Mouse (Mus musculus) CH12.LX (cell line): ENCODE measurements around the gene Tsen54. TPM values are rescaled to one million over a fixed set of nuclear protein-coding genes. Genes with fewer than 3 reads are reported as not detected.
"Not testable (repeated sequence)": the region's sequence is repeated elsewhere in the genome, so short reads cannot be mapped to it uniquely, and the experiment has no call there.

Experiments used
- DNase-seq: peaks from one replicate; pipeline ENCODE4 v3.0.0-alpha.2; 2013; ENCODE audit errors: extremely low read depth
- H3K27ac ChIP-seq: 2 replicates; pipeline ENCODE4 v1.5.1; 2012; ENCODE audit warnings: low read depth, mild to moderate bottlenecking, control low read depth, moderate library complexity; ENCODE audit not compliant: insufficient read depth
- H3K27me3 ChIP-seq: replicated peaks from 2 replicates; pipeline ENCODE3; 2012; ENCODE audit warnings: inconsistent platforms
- H3K36me3 ChIP-seq, 2 experiments: replicated peaks in 1 of 2; 2 replicates each; pipeline versions ENCODE3 to v1.6.1; 2012; ENCODE audit warnings: inconsistent platforms in 1 of 2, low read length in 1 of 2, mild to moderate bottlenecking in 1 of 2, mixed read lengths in 1 of 2, moderate library complexity in 1 of 2; ENCODE audit not compliant: control insufficient read depth in 1 of 2, insufficient read depth in 1 of 2
- H3K4me1 ChIP-seq, 2 experiments: 2 replicates each; pipeline ENCODE4 v1.6.1; 2012; ENCODE audit warnings: inconsistent platforms in 1 of 2, moderate library complexity in 1 of 2; ENCODE audit not compliant: insufficient read depth in 2 of 2, control insufficient read depth in 1 of 2
- H3K4me2 ChIP-seq: 2 replicates; pipeline ENCODE4 v1.6.1; 2012; ENCODE audit warnings: low read depth, mild to moderate bottlenecking, control low read depth; ENCODE audit not compliant: poor library complexity, insufficient read depth, severe bottlenecking
- H3K4me3 ChIP-seq, 3 experiments: fragments of 150-350 bp in 1 of 3; sonication (generic) in 1 of 3; replicated peaks in 1 of 3; 2 replicates each; pipeline versions ENCODE3 to v1.5.1; 2011 to 2012; ENCODE audit warnings: low read depth in 2 of 3, low read length in 2 of 3, mild to moderate bottlenecking in 2 of 3, moderate library complexity in 2 of 3, control low read depth in 1 of 3, improper control_type of control experiment in 1 of 3, inconsistent platforms in 1 of 3, mixed read lengths in 1 of 3; ENCODE audit not compliant: poor library complexity in 1 of 3
- H3K79me2 ChIP-seq: replicated peaks from 2 replicates; pipeline ENCODE4 v1.6.1; 2012; ENCODE audit warnings: mild to moderate bottlenecking, moderate library complexity; ENCODE audit not compliant: control insufficient read depth, poor library complexity, insufficient read depth, severe bottlenecking; ENCODE audit errors: extremely low read depth
- H3K9ac ChIP-seq: 2 replicates; pipeline ENCODE4 v1.6.1; 2012; ENCODE audit warnings: low read depth, mild to moderate bottlenecking, control low read depth, moderate library complexity; ENCODE audit not compliant: insufficient read depth
- H3K9me3 ChIP-seq: replicated peaks from 2 replicates; pipeline ENCODE3; 2012; ENCODE audit warnings: low read length, inconsistent platforms, mixed read lengths
- CTCF ChIP-seq, 2 experiments: IDR thresholded peaks in 1 of 2; conservative IDR thresholded peaks in 1 of 2; 2 replicates each; pipeline ENCODE4 v1.5.1; 2011 to 2012; ENCODE audit warnings: low read depth in 2 of 2, low read length in 2 of 2, improper control_type of control experiment in 1 of 2, inconsistent platforms in 1 of 2, mild to moderate bottlenecking in 1 of 2, moderate library complexity in 1 of 2
- E2F4 ChIP-seq: IDR thresholded peaks from 2 replicates; pipeline ENCODE4 v1.6.1; 2011; ENCODE audit warnings: low read depth, low read length, improper control_type of control experiment; ENCODE audit not compliant: insufficient replicate concordance
- MAX ChIP-seq: IDR thresholded peaks from 2 replicates; pipeline ENCODE4 v1.6.1; 2011; ENCODE audit warnings: low read length, improper control_type of control experiment
- NRF1 ChIP-seq: IDR thresholded peaks from 2 replicates; pipeline ENCODE4 v1.6.1; 2014; ENCODE audit warnings: low read depth, mild to moderate bottlenecking, inconsistent platforms, low read length, improper control_type of control experiment, moderate library complexity
- PAX5 ChIP-seq: IDR thresholded peaks from 2 replicates; pipeline ENCODE4 v1.6.1; 2012; ENCODE audit warnings: low read length, inconsistent platforms, mixed read lengths
- POLR2A ChIP-seq: IDR thresholded peaks from 2 replicates; pipeline ENCODE4 v1.6.1; 2011; ENCODE audit warnings: low read depth, mild to moderate bottlenecking, improper control_type of control experiment, low read length
- RCOR1 ChIP-seq: conservative IDR thresholded peaks from 2 replicates; pipeline ENCODE4 v1.6.1; 2012; ENCODE audit warnings: low read depth, mild to moderate bottlenecking, inconsistent platforms, low read length, improper control_type of control experiment
- SMC3 ChIP-seq: IDR thresholded peaks from 2 replicates; pipeline ENCODE4 v1.6.1; 2011; ENCODE audit warnings: low read depth, low read length, improper control_type of control experiment
- UBTF ChIP-seq: IDR thresholded peaks from 2 replicates; pipeline ENCODE4 v1.6.1; 2012; ENCODE audit warnings: low read depth, mild to moderate bottlenecking, inconsistent platforms, low read length, improper control_type of control experiment, moderate library complexity
- USF2 ChIP-seq: conservative IDR thresholded peaks from 2 replicates; pipeline ENCODE4 v1.6.1; 2011; ENCODE audit warnings: low read depth, low read length, improper control_type of control experiment
- dilution Hi-C: fragments of 300-500 bp; cut with MboI; formaldehyde crosslinking; loops from 2 replicates; pipeline ENCODE4 v1.14.3; 2020; ENCODE audit warnings: low sequenced_read_pairs; ENCODE audit not compliant: extremely low pct_unique_long_range_greater_than_20kb, extremely low pct_ligation_motif_present
- in situ Hi-C: fragments of 300-500 bp; cut with MboI; formaldehyde crosslinking; loops from 3 replicates; pipeline ENCODE4 v1.14.3; 2019; ENCODE audit warnings: low sequenced_read_pairs, low pct_ligation_motif_present, low pct_unique_long_range_greater_than_20kb, mixed read lengths
- polyA plus RNA-seq: library from polyadenylated mRNA; unstranded; fragments of >175 nt; gene quantifications from 2 replicates; pipeline ENCODE4 v1.2.1, GENCODE M21; 2012; ENCODE audit warnings: low read depth; ENCODE audit not compliant: insufficient read length
- total RNA-seq, 2 experiments: library from RNA; depleted of rRNA; stranded (reverse); fragments of 300-350 nt in 1 of 2; fragments of >200 nt in 1 of 2; gene quantifications; 2 replicates each; pipeline ENCODE4 v1.2.3; 2012 to 2014

Tsen54 gene
- total and polyA plus RNA-seq, 3 experiments, result 45.8 to 71.1 (median 59.4) TPM

- H3K36me3 ChIP-seq, result peaks cover 36 to 76% of the 10 kb centered on the region in 2 experiments
- H3K27ac ChIP-seq, result no peak overlapping the region
- no peak overlapping the region for H3K4me2 ChIP-seq
- H3K79me2 ChIP-seq, result no peaks in the 10 kb centered on the region
- dilution Hi-C loops, result no loop called here
- H3K9me3 ChIP-seq, result peaks cover 8% of the 10 kb centered on the region
- DNase-seq, result no peak
- H3K4me3 ChIP-seq, result no peak overlapping the region
- TF ChIP-seq CTCF (conservative IDR thresholded peaks at IDR 0.05 in 1 of 2, IDR thresholded peaks at IDR 0.05 in 1 of 2; ENCODE audit: low read depth in 2 of 2, low read length in 2 of 2) (peak in 1 of 2 experiments; percentile 21; a peak in 1 of 4 replicates), SMC3 (no peak)
- H3K4me1 ChIP-seq, result no peaks in the 10 kb centered on the region
- H3K27me3 ChIP-seq, result no peaks in the 10 kb centered on the region
- no peak overlapping the region for H3K9ac ChIP-seq
- in situ Hi-C loops, result no loop called here
Observed at GRCm38 (mm10) chr11:115845819-115846218, 31.3 kb downstream of the Tsen54 start.

GRCm38 (mm10) chr11:115854674-115855073 lies 40.1 kb downstream of the Tsen54 start:
- H3K36me3 ChIP-seq, result peaks cover 37 to 60% of the 10 kb centered on the region in 2 experiments
- no peaks in the 10 kb centered on the region for H3K79me2 ChIP-seq
- peaks cover 3 to 4% of the 10 kb centered on the region in 2 experiments; a peak in 2 of 4 replicates for H3K4me1 ChIP-seq
- DNase-seq, result no peak
- H3K27me3 ChIP-seq, result peaks cover 7% of the 10 kb centered on the region
- H3K4me2 ChIP-seq, result no peak overlapping the region
- TF ChIP-seq E2F4 (no peak), MAX (no peak), USF2 (no peak), POLR2A (no peak), PAX5 (no peak), RCOR1 (no peak), UBTF (no peak), NRF1 (no peak)
- TF ChIP-seq, all 38 proteins: peak for 0
- Histone ChIP-seq H3K9me3 (no peaks in the 10 kb centered on the region), H3K9ac (no peak overlapping the region), H3K4me3 (no peak overlapping the region), H3K27ac (no peak overlapping the region)
- dilution Hi-C loops, result no loop called here
- in situ Hi-C loops, result no loop called here

- dilution Hi-C loops, H3K4me2 ChIP-seq, in situ Hi-C loops, H3K9me3 ChIP-seq, H3K79me2 ChIP-seq, DNase-seq, H3K4me3 ChIP-seq, H3K27ac ChIP-seq, H3K9ac ChIP-seq, H3K4me1 ChIP-seq: not testable (repeated sequence)
- H3K27me3 ChIP-seq, result peaks cover 31% of the 10 kb centered on the region
- H3K36me3 ChIP-seq, result peaks cover 20 to 36% of the 10 kb centered on the region in 2 experiments
Observed at GRCm38 (mm10) chr11:115857146-115857545, 42.6 kb downstream of the Tsen54 start.
